Mouse (Mus musculus) stomach, embryonic 15.5 days (tissue): ENCODE measurements around the gene Gm20388. TPM values are rescaled to one million over a fixed set of nuclear protein-coding genes. Genes with fewer than 3 reads are reported as not detected.
"Not testable (repeated sequence)": the region's sequence is repeated elsewhere in the genome, so short reads cannot be mapped to it uniquely, and the experiment has no call there.

Experiments
- ATAC-seq: fragments of 200-750 bp; cut with Nextera tagmentation; 2 replicates; pipeline ENCODE4 v1.8.0; 2017; ENCODE audit warnings: low read depth, moderate number of reproducible peaks, moderate TSS enrichment; ENCODE audit not compliant: insufficient read depth, low FRiP score
- H3K27ac ChIP-seq: fragments of 300-500 bp; sonication (generic); 2 replicates; pipeline ENCODE4 v1.5.1; 2015; ENCODE audit warnings: mild to moderate bottlenecking, inconsistent platforms
- H3K27me3 ChIP-seq: fragments of 300-500 bp; sonication (generic); replicated peaks from 2 replicates; pipeline ENCODE4 v1.6.1; 2015; ENCODE audit warnings: inconsistent platforms
- H3K36me3 ChIP-seq: fragments of 300-500 bp; sonication (generic); 2 replicates; pipeline ENCODE4 v1.6.1; 2015; ENCODE audit warnings: inconsistent platforms
- H3K4me1 ChIP-seq: fragments of 300-500 bp; sonication (generic); 2 replicates; pipeline ENCODE4 v1.6.1; 2015; ENCODE audit warnings: inconsistent platforms
- H3K4me2 ChIP-seq: fragments of 300-500 bp; sonication (generic); 2 replicates; pipeline ENCODE4 v1.6.1; 2015; ENCODE audit warnings: mild to moderate bottlenecking, inconsistent platforms
- H3K4me3 ChIP-seq: fragments of 300-500 bp; sonication (generic); replicated peaks from 2 replicates; pipeline ENCODE4 v1.5.1; 2015; ENCODE audit warnings: inconsistent platforms
- H3K9ac ChIP-seq: fragments of 300-500 bp; sonication (generic); 2 replicates; pipeline ENCODE4 v1.6.1; 2015; ENCODE audit warnings: inconsistent platforms
- H3K9me3 ChIP-seq: fragments of 300-500 bp; sonication (generic); 2 replicates; pipeline ENCODE4 v1.6.1; 2016; ENCODE audit warnings: inconsistent platforms
- WGBS: fragments of 180-500 bp; shearing (Covaris S2); methylation state at CpG from one replicate; pipeline ENCODE4 v1.1.7; 2015; 5-methylcytosine and 5-hydroxymethylcytosine counted together
- polyA plus RNA-seq: library from polyadenylated mRNA; unstranded; fragments of >200 nt; fragmentation: Nextera tagmentation; extraction: Ambion mirVana; gene quantifications from 2 replicates; pipeline ENCODE4 v1.2.1, GENCODE M21; 2015

Gm20388 gene
- polyA plus RNA-seq, 1 experiment from 2014 or later, result not detected

DNA sequence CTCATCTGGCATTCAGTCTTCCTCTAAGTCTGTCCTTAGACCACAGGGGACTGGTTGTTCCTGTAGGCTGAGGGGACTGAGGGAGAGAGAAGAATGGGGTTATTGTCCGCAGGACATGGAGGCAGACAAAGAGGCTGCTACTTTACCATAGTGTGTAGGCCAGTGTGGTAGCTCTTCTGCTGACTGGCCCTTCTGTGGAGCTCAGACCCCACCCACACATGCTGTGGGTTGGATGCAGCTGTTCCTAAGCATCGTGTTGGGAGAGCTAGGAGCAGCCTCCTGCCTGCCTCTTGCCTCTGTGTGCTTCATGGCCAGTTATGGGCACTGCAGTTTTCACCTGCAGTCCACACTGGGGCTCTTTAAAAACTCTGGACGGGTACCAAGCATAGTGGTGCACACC, 3346.5 kb downstream of the Gm20388 start:
- no peak for ATAC-seq
- no peak overlapping the region for H3K9ac ChIP-seq
- 80% methylated on average over 3 of the region's 3 CpGs for WGBS

DNA sequence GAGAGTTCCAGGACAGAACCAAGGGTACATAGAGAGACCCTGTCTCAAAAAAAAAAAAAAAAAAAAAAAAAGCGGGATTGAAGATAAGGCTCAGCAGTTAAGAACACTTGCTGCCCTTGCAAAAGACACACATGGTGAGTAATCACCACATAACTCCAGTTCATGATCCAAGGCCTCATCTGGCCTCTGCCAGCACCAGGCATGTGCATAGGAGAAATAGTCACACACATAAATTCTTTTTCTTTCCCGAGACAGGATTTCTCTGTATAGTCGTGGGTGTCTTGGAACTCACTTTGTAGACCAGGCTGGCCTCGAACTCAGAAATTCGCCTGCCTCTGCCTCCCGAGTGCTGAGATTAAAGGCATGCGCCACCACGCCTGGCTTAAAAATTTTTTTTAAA, 3347.0 kb downstream of the Gm20388 start:
- not testable (repeated sequence) for H3K27me3 ChIP-seq, H3K4me3 ChIP-seq, ATAC-seq, H3K9ac ChIP-seq, H3K4me2 ChIP-seq, H3K9me3 ChIP-seq, H3K27ac ChIP-seq
- Histone ChIP-seq H3K4me1 (peaks cover 23% of the 10 kb centered on the region), H3K36me3 (peaks cover 36% of the 10 kb centered on the region)
- WGBS, result 87% methylated on average over 8 of the region's 8 CpGs

More for the DNA sequence above, 3346.5 kb downstream of the Gm20388 start:
- Histone ChIP-seq H3K4me3 (no peak overlapping the region), H3K4me1 (peaks cover 23% of the 10 kb centered on the region), H3K27ac (no peak overlapping the region), H3K27me3 (no peaks in the 10 kb centered on the region), H3K36me3 (peaks cover 36% of the 10 kb centered on the region), H3K4me2 (no peak overlapping the region), H3K9me3 (no peaks in the 10 kb centered on the region)

DNA sequence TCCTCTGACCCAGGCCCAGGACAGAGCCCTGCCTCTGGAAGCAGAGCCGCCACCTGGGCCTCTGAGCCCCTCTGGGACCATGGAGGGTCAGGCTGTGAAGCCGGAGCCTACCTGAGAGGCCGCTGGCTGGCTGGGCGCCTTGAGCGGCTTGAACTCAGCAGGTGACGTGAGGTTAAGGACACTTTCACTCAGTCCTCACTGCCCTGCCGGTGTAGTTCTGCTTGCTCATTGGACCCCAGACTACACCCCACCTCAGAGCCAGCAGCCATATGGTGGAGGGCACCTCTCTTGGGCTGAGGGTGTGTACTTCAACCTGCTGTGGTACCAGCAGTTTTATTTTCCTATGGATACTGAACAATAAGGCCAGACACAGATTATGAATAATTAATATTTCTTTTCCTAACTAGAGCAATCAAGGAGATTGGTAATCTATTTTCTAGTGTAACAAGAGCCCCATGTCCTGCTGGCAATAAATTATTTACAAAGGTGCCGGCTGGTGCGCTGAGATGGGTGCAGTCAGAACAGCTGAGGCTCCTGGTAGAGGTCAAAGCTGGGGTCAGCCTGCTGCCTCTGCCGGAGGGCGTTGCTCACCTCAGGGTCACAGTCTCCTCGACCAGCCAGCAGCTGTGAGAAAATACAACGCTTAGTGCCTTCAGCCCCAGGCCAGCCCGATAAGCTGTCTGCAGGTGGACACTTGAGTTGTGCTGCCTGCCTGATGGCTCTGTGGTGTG, 3357.4 kb downstream of the Gm20388 start:
- Histone ChIP-seq H3K27me3 (no peaks in the 10 kb centered on the region), H3K27ac (no peak overlapping the region), H3K4me1 (no peaks in the 10 kb centered on the region), H3K4me2 (no peak overlapping the region), H3K4me3 (no peak overlapping the region), H3K9ac (no peak overlapping the region), H3K36me3 (peaks cover 51% of the 10 kb centered on the region), H3K9me3 (no peaks in the 10 kb centered on the region)
- no peak for ATAC-seq
- 66% methylated on average over 14 of the region's 14 CpGs for WGBS

GRCm38 (mm10) chr8:123271147-123271546, 3360.5 kb downstream of the Gm20388 start:
- H3K4me3 ChIP-seq, result no peak overlapping the region
- no peaks in the 10 kb centered on the region for H3K27me3 ChIP-seq
- WGBS, result 86% methylated on average over 10 of the region's 10 CpGs
- H3K36me3 ChIP-seq, result peaks cover 36% of the 10 kb centered on the region
- H3K9ac ChIP-seq, result no peak overlapping the region
- H3K4me1 ChIP-seq, result no peaks in the 10 kb centered on the region
- no peak for ATAC-seq
- H3K27ac ChIP-seq, result no peak overlapping the region
- H3K4me2 ChIP-seq, result no peak overlapping the region
- H3K9me3 ChIP-seq, result no peaks in the 10 kb centered on the region

DNA sequence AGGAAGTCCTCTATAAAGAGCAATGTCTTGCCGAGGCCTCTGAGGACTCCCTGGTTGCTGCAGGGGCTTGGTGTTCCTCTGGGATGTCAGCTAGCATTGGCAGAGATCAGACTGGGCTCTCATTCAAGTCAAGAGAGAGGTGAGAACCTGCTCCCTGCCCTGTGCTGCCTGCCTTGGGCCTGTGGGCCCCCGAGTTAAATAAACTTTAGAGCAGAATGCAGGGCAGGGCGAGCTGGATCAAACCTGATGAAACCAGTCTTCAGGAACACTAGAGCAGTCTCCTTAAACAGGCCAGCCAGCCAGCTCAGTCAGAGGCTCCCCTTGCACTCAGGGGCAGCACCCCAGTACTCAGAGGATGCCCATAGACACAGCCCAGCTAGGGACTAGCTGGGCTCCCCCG, 3361.3 kb downstream of the Gm20388 start:
- 54% methylated on average over 4 of the region's 4 CpGs for WGBS
- Histone ChIP-seq H3K4me2 (no peak overlapping the region), H3K9me3 (no peaks in the 10 kb centered on the region), H3K36me3 (peaks cover 29% of the 10 kb centered on the region), H3K4me1 (no peaks in the 10 kb centered on the region), H3K4me3 (no peak overlapping the region), H3K9ac (no peak overlapping the region), H3K27ac (no peak overlapping the region), H3K27me3 (no peaks in the 10 kb centered on the region)
- ATAC-seq, result peak; percentile 20; the same call in 1 of the 2 replicates

- H3K9me3 ChIP-seq, result no peaks in the 10 kb centered on the region
- 90% methylated on average over 5 of the region's 5 CpGs for WGBS
- no peak overlapping the region for H3K4me2 ChIP-seq
- no peak for ATAC-seq
- H3K36me3 ChIP-seq, result peaks cover 13% of the 10 kb centered on the region; the same call in 1 of the 2 replicates
- no peaks in the 10 kb centered on the region for H3K27me3 ChIP-seq
- H3K27ac ChIP-seq, result no peak overlapping the region
- no peak overlapping the region for H3K4me3 ChIP-seq
- H3K4me1 ChIP-seq, result no peaks in the 10 kb centered on the region
- no peak overlapping the region for H3K9ac ChIP-seq
Measured at GRCm38 (mm10) chr8:123274447-123274846, 3363.8 kb downstream of the Gm20388 start.

- Histone ChIP-seq H3K4me2 (no peak overlapping the region), H3K4me3 (no peak overlapping the region), H3K9ac (no peak overlapping the region), H3K4me1 (no peaks in the 10 kb centered on the region), H3K27ac (no peak overlapping the region), H3K36me3 (peaks cover 7% of the 10 kb centered on the region; the same call in 1 of the 2 replicates), H3K27me3 (no peaks in the 10 kb centered on the region), H3K9me3 (no peaks in the 10 kb centered on the region)
- WGBS, result 92% methylated on average over 12 of the region's 12 CpGs
- ATAC-seq, result no peak
Measured at GRCm38 (mm10) chr8:123275096-123275495, 3364.5 kb downstream of the Gm20388 start.

DNA sequence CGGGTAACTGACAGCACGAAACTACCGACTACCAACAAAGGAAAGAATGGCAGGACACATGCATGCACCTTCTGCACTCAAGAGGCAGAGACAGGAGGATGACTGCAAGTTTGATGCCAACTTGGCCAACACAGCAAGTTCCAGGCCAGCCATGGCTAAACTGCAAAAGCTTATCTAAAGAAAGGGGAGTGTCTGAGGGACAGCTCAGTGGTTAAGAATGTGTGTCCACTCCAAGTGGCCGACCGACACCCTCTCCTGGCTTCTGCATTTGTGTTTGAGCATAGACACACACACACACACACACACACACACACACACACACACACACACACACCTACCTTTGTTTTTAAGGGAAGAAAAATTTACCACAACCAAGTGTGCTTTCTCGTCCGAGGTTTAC, 3367.8 kb downstream of the Gm20388 start:
- Histone ChIP-seq H3K27ac (no peak overlapping the region), H3K4me1 (no peaks in the 10 kb centered on the region), H3K36me3 (peaks cover 3% of the 10 kb centered on the region; the same call in 1 of the 2 replicates), H3K27me3 (no peaks in the 10 kb centered on the region), H3K4me3 (no peak overlapping the region), H3K9me3 (no peaks in the 10 kb centered on the region), H3K9ac (no peak overlapping the region), H3K4me2 (no peak overlapping the region)
- 64% methylated on average over 7 of the region's 7 CpGs for WGBS
- no peak for ATAC-seq

DNA sequence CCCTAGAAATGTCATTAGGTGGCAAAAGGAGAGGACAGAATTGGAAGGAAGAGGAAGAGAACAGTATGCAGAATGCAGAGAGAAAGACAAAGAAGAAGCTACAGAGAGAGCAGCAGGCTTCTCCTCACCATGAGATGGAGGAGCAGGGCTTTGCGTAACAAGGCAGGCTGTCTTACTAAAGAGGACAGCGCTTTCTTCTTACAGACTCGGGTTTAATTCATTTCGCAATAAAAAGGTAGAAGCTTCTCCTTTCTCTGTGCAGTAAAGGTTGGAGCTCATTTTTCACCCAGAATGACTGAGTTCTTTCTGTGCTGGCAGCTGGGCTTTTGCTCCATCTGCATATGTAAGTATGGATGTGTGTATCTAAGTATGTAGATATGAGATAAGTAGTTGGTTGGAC, 3369.2 kb downstream of the Gm20388 start:
- peaks cover 3% of the 10 kb centered on the region; the same call in 1 of the 2 replicates for H3K36me3 ChIP-seq
- 91% methylated on average over 4 of the region's 4 CpGs for WGBS
- H3K27me3 ChIP-seq, result no peaks in the 10 kb centered on the region
- H3K9ac ChIP-seq, result no peak overlapping the region
- no peaks in the 10 kb centered on the region for H3K4me1 ChIP-seq
- H3K4me3 ChIP-seq, result no peak overlapping the region
- H3K4me2 ChIP-seq, result no peak overlapping the region
- no peaks in the 10 kb centered on the region for H3K9me3 ChIP-seq
- no peak for ATAC-seq
- no peak overlapping the region for H3K27ac ChIP-seq

GRCm38 (mm10) chr8:123280302-123281094, 3369.9 kb downstream of the Gm20388 start:
- peaks cover 3% of the 10 kb centered on the region; the same call in 1 of the 2 replicates for H3K36me3 ChIP-seq

GRCm38 (mm10) chr8:123282994-123283393, 3372.4 kb downstream of the Gm20388 start:
- H3K9me3 ChIP-seq, H3K9ac ChIP-seq, H3K36me3 ChIP-seq, ATAC-seq, H3K4me2 ChIP-seq, H3K4me1 ChIP-seq, H3K27me3 ChIP-seq, H3K4me3 ChIP-seq, H3K27ac ChIP-seq: not testable (repeated sequence)
- WGBS, result 90% methylated on average over 5 of the region's 6 CpGs

More at GRCm38 (mm10) chr8:123280302-123281094, 3369.9 kb downstream of the Gm20388 start:
- Histone ChIP-seq H3K9ac (no peak overlapping the region), H3K4me1 (no peaks in the 10 kb centered on the region), H3K27me3 (no peaks in the 10 kb centered on the region), H3K9me3 (no peaks in the 10 kb centered on the region), H3K4me3 (no peak overlapping the region), H3K27ac (no peak overlapping the region), H3K4me2 (no peak overlapping the region)
- WGBS, result 88% methylated on average over 13 of the region's 13 CpGs
- ATAC-seq, result no peak

- 83% methylated on average over 7 of the region's 7 CpGs for WGBS
- Histone ChIP-seq H3K4me3 (no peak overlapping the region), H3K27ac (no peak overlapping the region), H3K36me3 (0 out of 2 replicates have a peak, but pooled peaks cover 10% of the 10 kb centered on the region), H3K9ac (no peak overlapping the region), H3K4me1 (no peaks in the 10 kb centered on the region), H3K9me3 (no peaks in the 10 kb centered on the region), H3K4me2 (no peak overlapping the region), H3K27me3 (no peaks in the 10 kb centered on the region)
- ATAC-seq, result no peak
Measured at GRCm38 (mm10) chr8:123283991-123284390, 3373.3 kb downstream of the Gm20388 start.
